Mouse (Mus musculus): ENCODE data around the gene Adam21. TPM values are rescaled to one million over a fixed set of nuclear protein-coding genes. Genes with fewer than 3 reads are reported as not detected.

Gene Adam21
- total RNA-seq (2021) = under 1 TPM; 0.23 to 0.27 TPM
- long read RNA-seq, experiment 1 = 0 reads
- long read RNA-seq, experiment 2 = 0 reads

- DNase-seq (ENCODE audit: low spot score in 2 of 2) = no peak
- Histone ChIP-seq H3K4me3 (no peak within 1 kb of the TSS), H3K27ac (no peak within 1 kb of the TSS)
- TF ChIP-seq CTCF (conservative IDR thresholded peaks at IDR 0.05) = no peak
Measured at GRCm38 (mm10) chr12:81568374-81568773, at the start of gene Adam21. TSS of gene Adam21 (minus strand) at chr12:81568474.

GRCm38 (mm10) chr12:81616980-81617379 lies 48.7 kb upstream of the Adam21 start:
- DNase-seq (ENCODE audit: low spot score in 2 of 2) = no peak
- no peak for TF ChIP-seq CTCF (conservative IDR thresholded peaks at IDR 0.05)
- H3K4me3 ChIP-seq = no peak overlapping the region
- no peak overlapping the region for H3K27ac ChIP-seq

- H3K27ac ChIP-seq = no peak overlapping the region
- no peak for TF ChIP-seq CTCF (conservative IDR thresholded peaks at IDR 0.05)
- DNase-seq (ENCODE audit: low spot score in 2 of 2) = peak in 1 of 2 experiments; percentile 9
- H3K4me3 ChIP-seq = no peak overlapping the region
Measured at GRCm38 (mm10) chr12:81615807-81616206, 47.5 kb upstream of the Adam21 start.

- no peak for TF ChIP-seq CTCF (conservative IDR thresholded peaks at IDR 0.05)
- Histone ChIP-seq H3K27ac (no peak overlapping the region), H3K4me3 (no peak overlapping the region)
- no peak for DNase-seq (ENCODE audit: low spot score in 2 of 2)
Measured at GRCm38 (mm10) chr12:81609445-81609844, 41.2 kb upstream of the Adam21 start.

- no peak for TF ChIP-seq CTCF (conservative IDR thresholded peaks at IDR 0.05)
Measured at GRCm38 (mm10) chr12:81604995-81605784, 36.9 kb upstream of the Adam21 start.

GRCm38 (mm10) chr12:81596547-81597262 lies 28.4 kb upstream of the Adam21 start:
- no peak for DNase-seq (ENCODE audit: low spot score in 2 of 2)
- Histone ChIP-seq H3K4me3 (no peak overlapping the region), H3K27ac (no peak overlapping the region)
- no peak for TF ChIP-seq CTCF (conservative IDR thresholded peaks at IDR 0.05)

More at GRCm38 (mm10) chr12:81604995-81605784, 36.9 kb upstream of the Adam21 start:
- Histone ChIP-seq H3K27ac (no peak overlapping the region), H3K4me3 (no peak overlapping the region)
- DNase-seq (ENCODE audit: low spot score in 2 of 2) = no peak

GRCm38 (mm10) chr12:81594902-81595671 lies 26.8 kb upstream of the Adam21 start, which contains the start of gene Med6:
TSS of gene Med6 (minus strand) at chr12:81595008.
- Histone ChIP-seq H3K27ac (peak within 1 kb of the TSS; percentile 76), H3K4me3 (peak within 1 kb of the TSS; percentile 94)
- peak; percentile 90 to 94 for DNase-seq (ENCODE audit: low spot score in 2 of 2)
- no peak; the same call in 1 of the 2 replicates for TF ChIP-seq CTCF (conservative IDR thresholded peaks at IDR 0.05)

GRCm38 (mm10) chr12:81567931-81568330 lies 343 bp downstream of the Adam21 start:
- H3K4me3 ChIP-seq = no peak overlapping the region
- no peak overlapping the region for H3K27ac ChIP-seq
- DNase-seq (ENCODE audit: low spot score in 2 of 2) = no peak
- TF ChIP-seq CTCF (conservative IDR thresholded peaks at IDR 0.05) = no peak

- H3K4me3 ChIP-seq = no peak overlapping the region
- H3K27ac ChIP-seq = no peak overlapping the region
- no peak for TF ChIP-seq CTCF (conservative IDR thresholded peaks at IDR 0.05)
- no peak for DNase-seq (ENCODE audit: low spot score in 2 of 2)
Measured at GRCm38 (mm10) chr12:81564173-81564572, 4.1 kb downstream of the Adam21 start.

GRCm38 (mm10) chr12:81549286-81549685 lies 19.0 kb downstream of the Adam21 start:
- Histone ChIP-seq H3K27ac (no peak overlapping the region), H3K4me3 (no peak overlapping the region)
- TF ChIP-seq CTCF (conservative IDR thresholded peaks at IDR 0.05) = no peak
- DNase-seq (ENCODE audit: low spot score in 2 of 2) = no peak

- no peak overlapping the region for H3K27ac ChIP-seq
- TF ChIP-seq CTCF (conservative IDR thresholded peaks at IDR 0.05) = no peak
- no peak overlapping the region for H3K4me3 ChIP-seq
- DNase-seq (ENCODE audit: low spot score in 2 of 2) = no peak
Measured at GRCm38 (mm10) chr12:81547163-81547562, 21.1 kb downstream of the Adam21 start.

- Histone ChIP-seq H3K4me3 (peak overlapping the region; percentile 96), H3K27ac (peak overlapping the region; percentile 87)
- no peak for DNase-seq (ENCODE audit: low spot score in 2 of 2)
- no peak for TF ChIP-seq CTCF (conservative IDR thresholded peaks at IDR 0.05)
Measured at GRCm38 (mm10) chr12:81533029-81533419, 35.2 kb downstream of the Adam21 start.

Data from layer of hippocampus, adult 2 months (tissue).